Mouse (Mus musculus) layer of hippocampus, adult 8-10 months (tissue): ENCODE results near the gene Entpd5. TPM values are rescaled to one million over a fixed set of nuclear protein-coding genes. Genes with fewer than 3 reads are reported as not detected.

Experiments
- DNase-seq, 2 experiments: peaks; one replicate each; pipeline ENCODE4 v3.0.0; 2022; ENCODE audit warnings: low spot score in 2 of 2
- total RNA-seq, 4 experiments: library from RNA; stranded (reverse); gene quantifications; 2 replicates each; pipeline ENCODE4 v1.2.4; 2022

Entpd5 gene
- total RNA-seq = 10 to 100 TPM; 25.2 to 30.4 (median 29.1) TPM

GRCm38 (mm10) chr12:84408819-84409507, at the start of gene Entpd5, which contains the start of gene Bbof1:
TSS of gene Entpd5 (minus strand) at chr12:84409029.
TSS of gene Bbof1 (plus strand) at chr12:84409071.
- peak; percentile 81 to 85 for DNase-seq

GRCm38 (mm10) chr12:84456911-84457310, 48.1 kb upstream of the Entpd5 start:
- no peak for DNase-seq

GRCm38 (mm10) chr12:84451801-84452200, 43.0 kb upstream of the Entpd5 start:
- peak in 1 of 2 experiments; percentile 8 for DNase-seq

- peak; percentile 97 to 99 for DNase-seq
Observed at GRCm38 (mm10) chr12:84450718-84451646, 42.2 kb upstream of the Entpd5 start, which contains the start of the genes Aldh6a1 and Lin52. TSS of gene Aldh6a1 (minus strand) at chr12:84451004. TSS of gene Lin52 (plus strand) at chr12:84451422.

GRCm38 (mm10) chr12:84450351-84450717, 41.5 kb upstream of the Entpd5 start:
- peak in 1 of 2 experiments; percentile 25 for DNase-seq

GRCm38 (mm10) chr12:84449887-84450286, 41.1 kb upstream of the Entpd5 start:
- DNase-seq = no peak

- DNase-seq = no peak
Observed at GRCm38 (mm10) chr12:84448181-84448580, 39.4 kb upstream of the Entpd5 start.

- no peak for DNase-seq
Observed at GRCm38 (mm10) chr12:84447386-84447785, 38.6 kb upstream of the Entpd5 start.

- no peak for DNase-seq
Observed at GRCm38 (mm10) chr12:84442526-84442925, 33.7 kb upstream of the Entpd5 start.

GRCm38 (mm10) chr12:84438697-84439096, 29.9 kb upstream of the Entpd5 start:
- no peak for DNase-seq

- no peak for DNase-seq
Observed at GRCm38 (mm10) chr12:84429825-84430224, 21.0 kb upstream of the Entpd5 start.

GRCm38 (mm10) chr12:84423990-84424389, 15.2 kb upstream of the Entpd5 start:
- DNase-seq = no peak

- no peak for DNase-seq
Observed at GRCm38 (mm10) chr12:84417605-84417922, 8.7 kb upstream of the Entpd5 start.

- DNase-seq = peak; percentile 77 to 80
Observed at GRCm38 (mm10) chr12:84416834-84417604, 8.2 kb upstream of the Entpd5 start, which contains the start of gene Rnf113a2. TSS of gene Rnf113a2 (plus strand) at chr12:84417196.

GRCm38 (mm10) chr12:84407874-84408818, 683 bp downstream of the Entpd5 start:
- DNase-seq = peak in 1 of 2 experiments; percentile 15

- no peak for DNase-seq
Observed at GRCm38 (mm10) chr12:84407259-84407658, 1.6 kb downstream of the Entpd5 start.

- DNase-seq = no peak
Observed at GRCm38 (mm10) chr12:84404541-84404940, 4.3 kb downstream of the Entpd5 start.

- no peak for DNase-seq
Observed at GRCm38 (mm10) chr12:84402923-84403322, 5.9 kb downstream of the Entpd5 start.

- no peak for DNase-seq
Observed at GRCm38 (mm10) chr12:84400653-84401052, 8.2 kb downstream of the Entpd5 start.

- DNase-seq = no peak
Observed at GRCm38 (mm10) chr12:84400068-84400467, 8.8 kb downstream of the Entpd5 start.
